Mouse (Mus musculus) lung, adult 2 months (tissue): Measurements from ENCODE around the gene Gm18596. TPM values are rescaled to one million over a fixed set of nuclear protein-coding genes. Genes with fewer than 3 reads are reported as not detected.
"Not testable (repeated sequence)": the region's sequence is repeated elsewhere in the genome, so short reads cannot be mapped to it uniquely, and the experiment has no call there.

ENCODE experiments used
- DNase-seq: peaks from one replicate; pipeline ENCODE4 v3.0.0; 2022
- H3K4me1 ChIP-seq: fragments of 200-500 bp; 2 replicates; pipeline ENCODE4 v1.6.1; 2011; ENCODE audit warnings: low read length; ENCODE audit not compliant: control insufficient read depth, insufficient read depth
- H3K4me3 ChIP-seq: fragments of 200-500 bp; replicated peaks from 2 replicates; pipeline ENCODE3; 2011; ENCODE audit warnings: low read depth, mild to moderate bottlenecking, control low read depth, low read length; ENCODE audit errors: extremely low read depth
- CTCF ChIP-seq: fragments of 200-500 bp; IDR thresholded peaks from 2 replicates; pipeline ENCODE4 v1.5.1; 2011; ENCODE audit warnings: mild to moderate bottlenecking, low read length, control low read depth; ENCODE audit not compliant: insufficient read depth
- POLR2A ChIP-seq: fragments of 200-500 bp; IDR thresholded peaks from 2 replicates; pipeline ENCODE4 v1.6.1; 2011; ENCODE audit warnings: low read depth, mild to moderate bottlenecking, control low read depth, low read length, borderline replicate concordance; ENCODE audit errors: extremely low read depth
- WGBS: fragments of 180-500 bp; shearing (Covaris S2); methylation state at CpG from one replicate; pipeline ENCODE4 v1.1.7; 2018; 5-methylcytosine and 5-hydroxymethylcytosine counted together
- polyA plus RNA-seq: library from polyadenylated mRNA; depleted of rRNA; stranded (reverse); fragments of >200 nt; gene quantifications from 2 replicates; pipeline ENCODE4 v1.2.3, GENCODE M21; 2012; rRNA removed

The Gm18596 gene
- polyA plus RNA-seq: not detected in 2 replicates

DNA sequence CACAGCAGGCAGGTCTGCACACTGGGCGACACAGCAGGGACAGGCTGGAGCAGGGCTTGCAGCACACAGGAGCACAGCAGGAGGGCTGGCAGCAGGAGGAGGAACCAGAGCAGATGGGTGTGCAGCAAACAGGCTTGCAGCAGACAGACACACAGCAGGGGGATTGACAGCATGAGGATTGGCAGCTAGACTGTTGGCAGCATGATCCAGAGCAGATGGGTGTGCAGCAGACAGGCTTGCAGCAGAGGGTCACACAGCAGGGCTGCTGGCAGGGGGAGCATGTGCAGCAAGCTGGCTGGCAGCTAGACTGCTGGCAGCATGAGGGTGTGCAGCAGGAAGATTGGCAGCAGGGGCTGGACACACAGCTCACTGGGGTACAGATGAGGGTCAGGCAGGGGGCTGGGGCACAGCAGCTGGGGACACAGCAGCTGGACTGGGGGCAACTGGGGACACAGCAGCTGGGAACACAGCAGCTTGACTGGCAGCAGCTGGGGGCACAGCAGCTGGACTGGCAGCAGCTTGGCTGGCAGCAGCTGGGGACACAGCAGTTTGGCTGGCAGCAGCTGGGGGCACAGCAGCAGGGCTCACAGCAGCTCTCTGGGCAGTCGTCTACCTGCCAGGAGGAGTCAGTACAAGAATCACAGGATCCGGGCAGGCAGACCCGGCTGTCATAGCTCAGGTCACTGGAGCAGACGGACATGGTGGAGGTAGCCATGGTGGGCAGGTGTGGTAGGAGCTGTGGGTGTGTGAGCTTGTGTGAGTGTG lies at the start of gene Gm18596:
Gm18596 (minus strand) TSS at position 715 of the 765 bp plus-strand sequence.
- not testable (repeated sequence) for DNase-seq, H3K4me3 ChIP-seq, H3K4me1 ChIP-seq
- 56% methylated on average over 5 of the region's 5 CpGs for WGBS

DNA sequence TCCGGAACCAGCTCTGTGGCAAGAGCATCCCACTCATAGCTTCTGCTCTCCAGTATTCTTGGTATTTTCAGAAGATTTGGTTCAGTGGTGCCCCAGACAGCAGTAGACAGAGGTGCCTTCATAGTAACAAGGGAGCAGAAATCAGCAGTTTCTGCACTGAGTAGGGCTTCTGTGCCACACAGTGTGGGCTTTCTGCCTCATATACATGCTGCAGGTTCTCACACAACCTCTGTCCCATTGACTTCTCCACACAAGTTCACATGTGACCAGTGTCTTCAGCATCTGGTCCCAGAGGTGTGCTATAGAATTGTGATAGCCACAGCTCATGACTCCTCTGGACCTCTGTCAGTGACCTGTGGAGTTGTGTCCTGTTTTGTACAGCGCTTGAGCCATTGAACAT lies 46.2 kb upstream of the Gm18596 start:
- no peak for TF ChIP-seq CTCF
- no peaks in the 10 kb centered on the region for H3K4me1 ChIP-seq
- no peak for DNase-seq
- 73% methylated on average over 2 of the region's 2 CpGs for WGBS
- H3K4me3 ChIP-seq: no peak overlapping the region

- not testable (repeated sequence) for H3K4me3 ChIP-seq, DNase-seq, H3K4me1 ChIP-seq
- 13% methylated on average over 1 of the region's 1 CpGs for WGBS
Observed at GRCm38 (mm10) chr10:77787876-77788275, 45.4 kb upstream of the Gm18596 start, which contains the start of gene Gm7137. Gene Gm7137 (minus strand): TSS chr10:77788200.

- WGBS: 78% methylated on average over 2 of the region's 3 CpGs
- not testable (repeated sequence) for DNase-seq, H3K4me3 ChIP-seq, H3K4me1 ChIP-seq
Observed at GRCm38 (mm10) chr10:77783396-77783795, 41.0 kb upstream of the Gm18596 start.

GRCm38 (mm10) chr10:77782442-77782841 lies 40.0 kb upstream of the Gm18596 start, which contains the start of gene Gm3250:
Gene Gm3250 (minus strand): TSS chr10:77782542.
- DNase-seq, H3K4me3 ChIP-seq, H3K4me1 ChIP-seq: not testable (repeated sequence)
- 80% methylated on average over 1 of the region's 1 CpGs for WGBS

GRCm38 (mm10) chr10:77776844-77777243 lies 34.4 kb upstream of the Gm18596 start, which contains the start of gene Gm7138:
Gene Gm7138 (minus strand): TSS chr10:77776944.
- H3K4me1 ChIP-seq, H3K4me3 ChIP-seq, DNase-seq: not testable (repeated sequence)
- WGBS: 78% methylated on average over 1 of the region's 1 CpGs

DNA sequence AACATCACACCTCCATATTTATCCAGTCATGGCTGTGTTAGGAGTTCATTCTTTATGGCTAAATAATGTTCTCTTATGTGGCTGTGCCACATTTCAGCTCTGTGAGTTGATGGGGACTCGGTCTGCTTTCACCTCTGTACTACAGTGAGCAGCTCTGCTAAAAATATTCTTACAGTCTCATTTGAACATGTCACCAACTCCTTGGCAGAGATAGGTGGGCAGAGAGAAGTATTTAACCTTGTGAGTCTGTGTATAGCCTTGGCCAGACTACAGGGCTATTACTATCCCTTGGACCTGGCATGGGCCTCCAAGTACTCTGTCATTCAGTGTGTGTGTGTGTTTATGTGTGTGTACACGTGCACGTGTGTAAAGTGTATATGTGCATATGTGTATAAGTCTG lies 29.7 kb upstream of the Gm18596 start:
- not testable (repeated sequence) for H3K4me3 ChIP-seq, H3K4me1 ChIP-seq, DNase-seq
- 84% methylated on average over 3 of the region's 3 CpGs for WGBS

DNA sequence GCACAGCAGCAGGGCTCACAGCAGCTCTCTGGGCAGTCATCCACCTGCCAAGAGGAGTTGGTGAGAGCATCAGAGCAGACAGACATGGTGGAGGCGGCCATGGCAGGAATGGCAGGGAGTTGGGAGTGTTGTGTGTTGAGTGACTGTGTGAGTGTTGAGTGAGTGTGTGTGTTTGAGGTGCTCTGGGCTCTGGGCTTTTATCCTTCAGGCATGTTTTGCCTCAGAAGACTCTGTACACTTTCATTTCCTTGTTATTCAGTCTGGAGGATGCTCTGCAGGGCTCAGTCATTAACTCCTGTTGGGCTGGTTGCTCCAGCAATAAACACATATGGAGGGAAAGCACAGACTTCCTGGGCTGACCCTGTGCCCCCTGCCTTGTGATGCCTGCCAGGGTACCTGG lies 28.8 kb upstream of the Gm18596 start, which contains the start of gene Gm3238:
Gm3238 (minus strand) TSS at position 101 of the 400 bp plus-strand sequence.
- not testable (repeated sequence) for DNase-seq, H3K4me1 ChIP-seq, H3K4me3 ChIP-seq
- WGBS: 43% methylated on average over 1 of the region's 1 CpGs

DNA sequence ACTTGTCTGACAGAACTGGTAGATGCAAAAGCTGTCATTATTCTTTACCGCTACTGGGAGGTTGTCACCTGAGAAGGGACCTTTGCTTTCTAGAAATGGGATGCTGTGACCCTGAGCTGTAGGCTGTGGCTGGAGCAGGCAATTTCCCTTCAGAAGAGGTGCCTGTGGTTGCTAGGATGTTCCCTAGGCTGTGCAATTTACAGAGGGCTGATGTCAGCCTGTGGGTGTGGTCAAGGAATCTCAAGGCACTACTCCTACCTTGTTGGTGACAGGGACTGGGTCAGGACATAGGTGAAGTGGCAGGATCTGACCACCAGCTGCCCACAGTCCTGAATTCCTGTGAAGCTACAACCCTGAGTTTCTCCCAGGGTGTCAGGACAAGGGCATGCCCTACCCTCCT lies 27.3 kb upstream of the Gm18596 start:
- Histone ChIP-seq H3K4me1 (no peaks in the 10 kb centered on the region), H3K4me3 (no peak overlapping the region)
- TF ChIP-seq POLR2A: no peak
- TF ChIP-seq CTCF: no peak
- 81% methylated on average over 1 of the region's 1 CpGs for WGBS
- no peak for DNase-seq

GRCm38 (mm10) chr10:77759582-77759981 lies 17.1 kb upstream of the Gm18596 start, which contains the start of gene Gm3233:
Gene Gm3233 (minus strand): TSS chr10:77759682.
- no CpG with 5 or more reads among the region's 1 CpGs for WGBS
- H3K4me1 ChIP-seq, DNase-seq, H3K4me3 ChIP-seq: not testable (repeated sequence)

- TF ChIP-seq CTCF (no peak), POLR2A (no peak)
- DNase-seq: no peak
- H3K4me1 ChIP-seq: no peaks in the 10 kb centered on the region
- H3K4me3 ChIP-seq: no peak overlapping the region
Observed at GRCm38 (mm10) chr10:77753448-77753847, 11.0 kb upstream of the Gm18596 start.

DNA sequence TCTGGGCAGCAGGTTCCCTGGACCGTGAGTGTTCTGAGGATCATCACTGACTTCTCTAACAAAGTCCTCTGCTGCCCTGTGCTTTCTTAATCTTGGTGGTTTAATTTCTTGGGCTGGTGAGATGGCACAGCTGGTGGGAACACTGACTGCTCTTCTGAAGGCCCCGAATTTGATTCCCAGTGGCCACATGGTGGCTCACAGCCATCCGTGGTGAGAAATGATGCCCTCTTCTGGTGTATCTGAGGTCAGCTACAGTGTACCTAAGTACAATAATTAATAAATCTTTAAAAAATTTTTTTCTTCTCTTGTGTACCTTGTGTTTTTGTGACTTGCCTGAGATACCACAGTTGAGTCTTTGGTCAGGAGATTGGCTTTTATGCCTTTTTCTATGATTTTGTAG lies 9.9 kb upstream of the Gm18596 start:
- not testable (repeated sequence) for DNase-seq, H3K4me3 ChIP-seq, H3K4me1 ChIP-seq
- WGBS: 44% methylated on average over 3 of the region's 3 CpGs

DNA sequence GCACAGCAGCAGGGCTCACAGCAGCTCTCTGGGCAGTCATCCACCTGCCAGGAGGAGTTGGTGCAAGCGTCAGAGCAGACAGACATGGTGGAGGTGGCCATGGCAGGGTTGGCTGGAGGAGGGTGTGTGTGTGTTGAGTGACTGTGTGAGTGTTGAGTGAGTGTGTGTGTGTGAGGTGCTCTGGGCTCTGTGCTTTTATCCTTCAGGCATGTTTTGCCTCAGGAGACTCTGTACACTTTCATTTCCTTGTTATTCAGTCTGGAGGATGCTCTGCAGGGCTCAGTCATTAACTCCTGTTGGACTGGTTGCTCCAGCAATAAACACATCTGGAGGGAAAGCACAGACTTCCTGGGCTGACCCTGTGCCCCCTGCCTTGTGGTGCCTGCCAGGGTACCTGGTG lies 8.8 kb upstream of the Gm18596 start, which contains the start of gene Gm9736:
Gm9736 (minus strand) TSS at position 101 of the 400 bp plus-strand sequence.
- 63% methylated on average over 1 of the region's 1 CpGs for WGBS
- not testable (repeated sequence) for DNase-seq, H3K4me3 ChIP-seq, H3K4me1 ChIP-seq

- not testable (repeated sequence) for DNase-seq, H3K4me3 ChIP-seq, H3K4me1 ChIP-seq
- 80% methylated on average over 1 of the region's 1 CpGs for WGBS
Observed at GRCm38 (mm10) chr10:77750686-77751085, 8.2 kb upstream of the Gm18596 start.
